Mouse (Mus musculus): Measurements from ENCODE around the gene Iqcd.

The Iqcd gene

GRCm38 (mm10) chr5:120571056-120571740 lies 17.6 kb upstream of the Iqcd start:
- peak; percentile 61 to 62 for DNase-seq

DNA sequence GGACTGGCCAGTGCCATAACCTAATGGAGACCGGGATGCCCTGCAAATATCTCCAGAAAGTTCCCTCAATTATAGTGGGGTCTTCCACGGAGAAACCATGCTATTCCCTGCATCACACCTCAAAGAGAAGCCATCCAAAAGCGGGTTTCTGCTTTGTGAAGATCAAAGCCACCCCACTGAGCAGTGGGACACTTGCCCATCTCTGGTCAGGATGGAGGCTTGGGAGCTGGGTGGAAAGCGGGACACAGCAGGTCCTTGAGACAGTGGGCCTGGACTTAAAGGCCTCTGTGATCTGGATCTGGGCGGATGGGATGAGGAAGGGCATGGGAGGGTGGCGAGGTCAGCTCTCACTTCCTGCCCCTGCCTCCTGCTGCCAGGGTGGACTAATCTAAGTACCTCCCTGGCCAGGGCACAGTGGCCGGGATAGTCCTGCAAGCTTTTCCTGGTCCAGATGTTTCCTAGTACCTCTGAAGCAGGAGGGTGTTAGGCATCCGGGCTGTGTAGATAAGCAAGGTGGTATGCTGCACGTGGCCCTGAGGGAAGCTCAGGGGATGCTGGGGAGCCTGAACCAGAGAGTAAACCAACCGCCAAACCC lies 14.2 kb upstream of the Iqcd start:
- peak; percentile 68 to 71 for DNase-seq

GRCm38 (mm10) chr5:120576781-120577301 lies 12.0 kb upstream of the Iqcd start:
- DNase-seq: peak; percentile 56 to 57

- peak; percentile 63 to 66 for DNase-seq
Measured at GRCm38 (mm10) chr5:120577935-120578441, 10.8 kb upstream of the Iqcd start.

DNA sequence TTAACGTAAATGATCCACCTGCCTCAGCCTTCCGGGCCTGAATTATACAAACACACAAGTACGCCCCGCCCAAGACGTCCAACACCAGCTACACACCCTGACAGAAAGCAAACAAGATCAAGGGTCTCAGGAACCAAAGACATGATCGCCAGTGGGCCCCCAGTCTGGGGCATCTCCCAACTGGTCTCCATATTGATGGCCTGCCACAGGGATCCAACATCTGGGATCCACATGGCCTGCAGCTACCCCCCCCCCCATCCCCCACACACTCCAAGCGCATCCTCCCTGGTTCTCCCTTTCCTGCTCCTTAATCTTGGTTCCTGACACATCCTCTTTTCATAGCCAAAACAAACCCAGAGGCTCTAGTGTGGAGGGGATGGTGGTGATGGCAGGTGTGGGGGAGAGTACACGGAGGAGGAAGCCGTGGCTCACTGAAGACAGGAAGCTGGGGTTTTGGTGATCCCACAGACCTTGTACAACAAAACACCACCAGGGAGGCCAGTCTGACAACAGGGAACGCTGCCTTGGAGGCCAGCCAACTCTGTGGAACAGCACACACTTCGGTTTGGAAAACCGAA lies 10.2 kb upstream of the Iqcd start:
- DNase-seq: peak; percentile 65 to 72

GRCm38 (mm10) chr5:120579211-120579897 lies 9.5 kb upstream of the Iqcd start:
- DNase-seq: peak; percentile 73 to 80

DNA sequence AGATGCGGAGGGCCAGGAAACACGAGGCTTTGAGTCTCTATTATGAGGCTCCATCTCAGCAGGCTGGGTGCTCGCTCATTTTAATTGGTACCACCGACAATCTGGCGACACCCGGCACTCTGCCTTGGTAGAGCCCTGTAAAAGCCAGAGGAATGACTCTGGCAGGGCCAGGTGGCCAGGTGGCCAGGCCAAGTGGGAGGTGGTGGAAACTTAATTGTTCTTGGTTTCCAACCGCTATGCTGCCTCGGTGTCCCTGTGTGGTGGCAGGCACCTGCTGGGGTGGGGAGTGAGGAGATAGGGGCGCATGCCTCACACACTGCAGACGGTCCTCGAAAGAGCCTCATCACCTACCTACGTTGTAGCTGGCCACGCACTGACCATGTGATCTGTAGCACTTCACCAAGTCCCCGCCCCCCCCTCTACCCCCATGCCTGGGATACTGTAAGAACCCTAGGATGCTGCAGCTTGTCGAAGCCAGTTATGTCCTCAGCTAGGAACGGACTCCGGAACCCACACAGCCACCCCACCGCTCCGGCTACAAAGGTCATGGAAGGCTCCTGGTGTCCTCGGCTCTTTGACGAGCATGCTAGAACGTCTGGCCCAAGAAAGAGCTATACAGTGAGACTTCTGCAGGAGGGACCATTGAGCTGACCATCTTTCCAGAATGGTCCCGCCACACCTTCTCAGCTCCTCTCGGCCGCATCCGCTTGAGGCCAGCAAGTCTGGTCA lies 8.8 kb upstream of the Iqcd start:
- DNase-seq: peak in 1 of 2 experiments; percentile 50

- no peak for DNase-seq
Measured at GRCm38 (mm10) chr5:120582002-120582401, 6.8 kb upstream of the Iqcd start.

DNA sequence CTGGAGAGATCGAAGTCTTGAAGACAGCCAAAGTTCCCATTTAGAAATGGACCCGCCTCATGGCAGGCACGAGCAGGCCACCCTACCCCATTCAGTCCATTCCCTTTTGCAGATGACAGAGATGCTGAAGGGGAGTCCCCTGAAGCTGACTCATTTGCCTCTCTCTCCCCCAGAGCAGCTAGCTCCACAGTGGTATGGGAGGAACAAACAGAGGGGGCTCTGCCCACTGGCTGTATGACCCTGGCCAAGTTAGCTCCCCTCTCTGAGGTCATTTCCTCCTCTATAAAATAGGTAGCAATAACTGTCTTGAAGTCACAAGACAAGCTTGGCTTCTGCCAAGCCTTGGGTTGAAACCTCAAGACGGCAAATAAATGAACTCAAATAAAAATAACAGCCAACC lies 5.3 kb upstream of the Iqcd start:
- DNase-seq: no peak

GRCm38 (mm10) chr5:120584968-120585367 lies 3.8 kb upstream of the Iqcd start:
- peak in 1 of 2 experiments; percentile 38 for DNase-seq

DNA sequence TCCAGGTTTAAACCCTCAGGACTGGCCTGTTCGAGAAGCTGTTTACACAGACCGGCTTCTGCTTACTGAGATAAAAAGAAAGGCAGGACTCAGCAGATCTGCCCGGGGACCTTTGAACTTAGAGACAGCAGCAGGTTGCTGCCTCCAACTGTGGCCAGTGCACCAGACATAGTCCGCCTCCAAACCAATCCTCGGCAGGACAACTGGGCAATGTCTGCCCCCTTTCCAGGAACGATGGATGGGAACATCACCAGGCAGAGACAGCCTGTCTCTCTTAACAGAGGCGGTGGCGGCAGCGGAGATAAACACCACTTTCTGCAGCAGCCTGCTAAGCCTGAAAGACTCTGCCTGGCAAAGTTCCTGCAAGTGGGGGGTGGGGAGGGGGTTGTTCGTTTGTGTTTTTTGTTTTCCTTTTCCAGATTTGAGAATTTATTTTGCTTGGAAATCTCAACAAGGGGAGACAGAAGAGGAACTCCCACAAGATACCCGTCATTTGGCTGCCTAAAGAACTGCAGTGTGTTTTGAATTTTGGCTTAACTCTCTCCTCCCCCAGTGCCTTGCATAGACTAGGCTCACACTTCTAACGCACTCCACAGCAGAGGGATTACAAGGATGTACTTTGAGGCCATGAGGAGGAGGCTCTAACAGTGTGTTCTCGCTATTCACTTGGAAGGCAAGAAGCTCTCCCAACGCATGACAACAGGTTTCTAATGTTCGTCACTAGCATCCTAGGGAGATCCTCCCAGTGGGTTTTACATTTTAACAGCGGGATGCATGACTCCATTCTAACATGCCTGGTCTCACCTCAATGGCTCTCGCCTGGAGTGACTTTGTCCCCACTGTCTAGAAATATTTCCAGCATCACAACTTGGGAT lies 1.8 kb upstream of the Iqcd start:
- DNase-seq: peak in 1 of 2 experiments; percentile 59

DNA sequence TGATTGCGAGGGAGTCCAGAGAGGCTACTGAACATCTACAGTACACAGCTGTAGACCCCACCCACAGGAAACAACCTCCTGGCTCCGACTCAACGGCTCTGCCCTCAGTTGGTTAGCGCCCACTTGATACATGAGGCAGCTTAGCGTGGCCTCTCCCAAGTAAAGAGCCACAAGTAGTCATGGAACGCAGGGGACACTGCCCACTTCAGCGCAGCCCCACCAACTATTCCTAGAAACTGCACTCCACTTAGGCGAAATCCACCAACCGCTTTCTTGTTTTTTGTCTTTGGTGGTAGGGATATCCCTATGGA lies 1.2 kb upstream of the Iqcd start:
- DNase-seq: peak in 1 of 2 experiments; percentile 36

GRCm38 (mm10) chr5:120587940-120588568 lies 762 bp upstream of the Iqcd start:
- no peak for DNase-seq

- DNase-seq: peak in 1 of 2 experiments; percentile 66
Measured at GRCm38 (mm10) chr5:120590356-120591010, 1.7 kb downstream of the Iqcd start.

DNA sequence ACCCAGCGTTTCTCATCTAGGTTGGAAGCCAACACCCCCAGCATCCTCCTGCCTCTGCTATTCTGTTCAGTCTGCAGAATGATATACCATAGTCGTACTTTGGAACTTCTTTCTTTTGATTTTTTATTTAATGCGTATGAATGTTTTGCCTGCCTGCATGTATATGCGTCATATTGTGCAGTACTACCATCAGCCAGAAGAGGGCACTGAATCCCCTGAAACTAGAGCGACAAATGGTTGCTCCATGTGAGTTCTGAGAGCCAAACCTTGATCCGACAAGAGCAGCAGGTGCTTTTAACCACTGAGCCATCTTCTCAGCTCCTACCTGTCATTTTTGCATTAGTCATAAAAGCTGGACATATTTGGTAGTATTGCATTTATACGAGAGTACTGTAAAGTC lies 3.3 kb downstream of the Iqcd start:
- peak; percentile 74 to 84 for DNase-seq

- DNase-seq: no peak
Measured at GRCm38 (mm10) chr5:120594485-120594884, 5.7 kb downstream of the Iqcd start.

DNA sequence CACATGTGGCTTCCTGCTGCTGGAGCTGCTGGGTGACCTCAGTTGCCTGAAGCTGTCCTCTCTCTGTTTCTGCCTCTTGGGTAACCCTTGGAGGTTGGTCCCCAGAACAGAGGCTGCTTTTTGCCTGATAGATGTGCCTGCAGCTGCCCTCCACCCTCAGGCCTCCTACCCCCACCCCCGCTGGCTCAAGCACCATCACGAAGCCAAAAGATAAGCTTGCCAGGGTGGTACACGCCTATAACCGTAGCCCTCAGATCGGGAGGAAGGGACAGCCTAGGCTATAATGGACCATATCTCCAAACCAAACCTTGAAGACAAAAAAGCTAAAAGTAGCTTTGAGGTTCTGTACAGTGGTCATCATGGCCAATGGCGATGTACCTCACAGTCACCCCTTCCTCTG lies 10.8 kb downstream of the Iqcd start:
- DNase-seq: no peak

- peak; percentile 60 to 69 for DNase-seq
Measured at GRCm38 (mm10) chr5:120600946-120601668, 12.3 kb downstream of the Iqcd start.

DNA sequence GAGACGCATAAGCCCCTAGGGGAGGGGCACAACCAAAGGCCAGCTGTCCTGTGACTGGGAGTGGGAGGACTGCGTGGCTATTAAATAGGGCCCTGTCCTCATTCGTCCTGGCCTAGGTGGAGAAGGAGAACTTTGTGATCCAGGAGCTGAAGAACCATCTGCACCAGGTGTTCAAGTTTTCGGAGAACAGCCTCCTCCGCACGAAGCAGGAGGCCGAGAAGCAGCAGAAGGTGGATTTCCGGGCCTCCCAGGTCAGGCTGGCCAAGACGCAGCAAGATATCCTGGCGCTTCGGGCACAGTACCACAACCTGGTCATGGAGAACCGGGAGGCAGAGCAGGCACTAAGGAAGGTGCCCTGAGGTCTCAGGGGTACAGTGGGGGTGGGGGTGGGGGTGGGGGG lies 13.4 kb downstream of the Iqcd start:
- peak; percentile 55 to 65 for DNase-seq

DNA sequence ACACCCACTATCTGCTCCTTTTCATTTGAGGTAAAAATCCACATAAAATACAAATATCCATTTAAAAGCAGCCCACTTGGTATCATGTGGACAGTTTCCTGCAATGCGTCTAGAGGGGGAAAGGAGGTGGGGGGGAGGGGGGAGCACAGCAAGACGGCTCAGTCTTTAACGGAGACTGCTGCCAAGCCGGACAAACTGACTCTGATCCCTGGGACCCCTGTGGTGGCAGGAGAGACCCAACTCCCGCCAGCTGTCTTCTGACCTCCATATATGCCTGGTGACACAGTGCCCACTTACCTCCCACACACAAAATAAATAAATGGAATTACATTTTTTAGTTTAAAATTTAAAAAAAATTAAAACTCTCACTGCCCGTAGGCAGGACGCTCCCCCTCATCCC lies 14.7 kb downstream of the Iqcd start:
- peak; percentile 64 to 67 for DNase-seq

All from cerebellum, postnatal 10 days (tissue).